Mouse (Mus musculus) midbrain, embryonic 11.5 days (tissue): ENCODE results near the gene Apln. TPM values are rescaled to one million over a fixed set of nuclear protein-coding genes. Genes with fewer than 3 reads are reported as not detected.

ENCODE experiments used
- ATAC-seq: fragments of 200-750 bp; cut with Nextera tagmentation; 2 replicates; pipeline ENCODE4 v1.8.0; 2017; ENCODE audit warnings: moderate TSS enrichment, moderate library complexity; ENCODE audit not compliant: low FRiP score
- DNase-seq: peaks from one replicate; pipeline ENCODE4 v3.0.0; 2015; ENCODE audit warnings: low spot score; ENCODE audit errors: missing footprints
- H3K27ac ChIP-seq: fragments of 300-500 bp; sonication (generic); 2 replicates; pipeline ENCODE4 v1.5.1; 2014; ENCODE audit warnings: low read depth, low read length
- H3K27me3 ChIP-seq: fragments of 300-500 bp; sonication (generic); 2 replicates; pipeline ENCODE4 v1.6.1; 2014; ENCODE audit warnings: mild to moderate bottlenecking, low read length, moderate library complexity, mixed read lengths; ENCODE audit not compliant: control insufficient read depth, insufficient read depth
- H3K36me3 ChIP-seq: fragments of 300-500 bp; sonication (generic); 2 replicates; pipeline ENCODE4 v1.6.1; 2014; ENCODE audit warnings: mild to moderate bottlenecking, low read length, moderate library complexity, mixed read lengths; ENCODE audit not compliant: control insufficient read depth, insufficient read depth
- H3K4me1 ChIP-seq: fragments of 300-500 bp; sonication (generic); 2 replicates; pipeline ENCODE4 v1.6.1; 2014; ENCODE audit warnings: low read length; ENCODE audit not compliant: control insufficient read depth, insufficient read depth
- H3K4me2 ChIP-seq: fragments of 300-500 bp; sonication (generic); 2 replicates; pipeline ENCODE4 v1.6.1; 2014; ENCODE audit warnings: mild to moderate bottlenecking, moderate library complexity
- H3K4me3 ChIP-seq: fragments of 300-500 bp; sonication (generic); 2 replicates; pipeline ENCODE4 v1.5.1; 2014; ENCODE audit warnings: low read depth, low read length
- H3K9ac ChIP-seq: fragments of 300-500 bp; sonication (generic); 2 replicates; pipeline ENCODE4 v1.6.1; 2014; ENCODE audit warnings: low read length
- H3K9me3 ChIP-seq: fragments of 300-500 bp; sonication (generic); 2 replicates; pipeline ENCODE4 v1.6.1; 2016; ENCODE audit warnings: low read length; ENCODE audit not compliant: control insufficient read depth
- WGBS: fragments of 180-500 bp; shearing (Covaris S2); extraction: QIAGEN DNeasy Blood & Tissue Kit; methylation state at CpG from one replicate; pipeline ENCODE4 v1.1.7; 2014; 5-methylcytosine and 5-hydroxymethylcytosine counted together
- polyA plus RNA-seq: library from polyadenylated mRNA; unstranded; fragments of >200 nt; fragmentation: Nextera tagmentation; extraction: Ambion mirVana; gene quantifications from 2 replicates; pipeline ENCODE4 v1.2.1, GENCODE M21; 2014

The Apln gene
- polyA plus RNA-seq, 1 experiment from 2014 or later, result 2.9 TPM

- Histone ChIP-seq H3K27ac (no peak overlapping the region), H3K4me3 (no peak overlapping the region), H3K9ac (no peak overlapping the region), H3K4me2 (no peak overlapping the region), H3K4me1 (no peaks in the 10 kb centered on the region), H3K9me3 (no peaks in the 10 kb centered on the region), H3K27me3 (peaks cover 14% of the 10 kb centered on the region), H3K36me3 (no peaks in the 10 kb centered on the region)
- WGBS, result 76% methylated on average over 5 of the region's 5 CpGs
- DNase-seq (no peak), ATAC-seq (no peak)
These were observed 2.8 kb downstream of the Apln start for GRCm38 (mm10) chrX:48031866-48032265.

DNA sequence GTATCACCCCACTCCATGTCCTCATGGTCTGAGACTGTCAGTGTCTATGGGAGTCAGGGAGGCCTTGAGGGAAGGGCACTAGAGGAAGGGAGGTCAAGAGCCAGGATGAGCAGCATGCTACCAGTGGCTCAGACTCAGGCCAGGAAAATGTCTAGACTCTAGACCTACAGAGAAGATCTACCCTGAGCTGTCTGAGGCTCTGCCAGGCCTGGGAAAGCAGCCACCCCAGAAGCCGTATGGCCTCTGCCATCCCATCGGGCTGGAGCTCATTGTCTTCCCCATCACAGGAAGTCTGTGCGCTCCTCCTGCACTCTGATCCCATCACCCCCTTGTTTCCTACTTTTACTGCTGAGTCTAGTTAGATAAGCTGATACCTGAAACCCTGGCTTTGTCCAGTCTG is 4.1 kb downstream of the Apln start:
- Histone ChIP-seq H3K4me2 (no peak overlapping the region), H3K9me3 (no peaks in the 10 kb centered on the region), H3K9ac (no peak overlapping the region), H3K27ac (no peak overlapping the region), H3K36me3 (no peaks in the 10 kb centered on the region), H3K4me1 (no peaks in the 10 kb centered on the region), H3K27me3 (peaks cover 11% of the 10 kb centered on the region), H3K4me3 (no peak overlapping the region)
- 80% methylated on average over 3 of the region's 3 CpGs for WGBS
- DNase-seq (no peak), ATAC-seq (no peak)

DNA sequence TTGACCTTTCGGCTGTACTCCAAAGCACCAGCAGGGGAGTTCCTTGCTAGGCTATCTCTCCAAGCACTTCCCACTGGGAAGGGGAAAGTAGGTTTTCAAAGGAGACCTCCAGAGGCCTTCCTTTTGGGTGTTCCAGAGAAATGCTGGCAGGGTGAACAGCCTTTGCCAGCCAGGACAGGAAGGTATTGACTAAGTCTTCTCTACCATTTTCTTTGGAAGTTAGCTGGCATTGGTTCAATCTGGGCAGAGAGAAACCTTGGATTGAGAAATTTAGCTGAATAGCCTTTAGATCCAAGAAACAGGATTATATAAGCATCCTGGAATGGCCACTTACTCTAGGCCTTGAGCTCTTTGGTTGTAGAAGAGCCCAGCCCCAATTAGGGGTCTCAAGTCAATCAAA is 11.8 kb downstream of the Apln start:
- DNase-seq (no peak), ATAC-seq (no peak)
- Histone ChIP-seq H3K4me1 (no peaks in the 10 kb centered on the region), H3K4me2 (no peak overlapping the region), H3K27me3 (peaks cover 22% of the 10 kb centered on the region), H3K27ac (no peak overlapping the region), H3K36me3 (no peaks in the 10 kb centered on the region), H3K9me3 (no peaks in the 10 kb centered on the region), H3K9ac (no peak overlapping the region), H3K4me3 (no peak overlapping the region)
- 67% methylated on average over 1 of the region's 1 CpGs for WGBS

GRCm38 (mm10) chrX:48019940-48020339 is 14.7 kb downstream of the Apln start:
- no peaks in the 10 kb centered on the region for H3K9me3 ChIP-seq
- H3K27ac ChIP-seq, result no peak overlapping the region
- H3K27me3 ChIP-seq, result peaks cover 23% of the 10 kb centered on the region
- H3K4me3 ChIP-seq, result no peak overlapping the region
- WGBS, result 15% methylated on average over 5 of the region's 5 CpGs
- H3K4me1 ChIP-seq, result peaks cover 6% of the 10 kb centered on the region; the same call in 1 of the 2 replicates
- H3K36me3 ChIP-seq, result no peaks in the 10 kb centered on the region
- no peak overlapping the region for H3K4me2 ChIP-seq
- DNase-seq (peak; percentile 96), ATAC-seq (no peak)
- H3K9ac ChIP-seq, result no peak overlapping the region

DNA sequence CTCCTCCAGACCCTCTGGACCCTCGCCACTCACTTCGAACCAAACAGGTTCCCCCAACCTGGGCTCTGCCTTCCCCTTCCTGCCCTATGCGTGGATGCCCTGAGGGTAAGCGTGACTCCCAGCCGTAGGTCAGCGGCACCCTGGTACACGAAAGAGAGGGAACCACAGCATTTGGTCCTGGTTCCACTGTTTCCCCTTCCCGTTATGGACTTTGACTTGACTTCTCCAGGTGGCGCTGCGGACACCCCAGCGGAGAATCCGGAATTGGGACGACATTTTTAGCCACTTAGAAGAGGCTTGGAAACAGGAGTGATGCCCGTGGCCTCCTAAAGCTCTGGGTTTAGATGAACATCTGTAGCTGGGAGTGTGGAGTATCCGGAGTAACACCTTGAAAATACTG is 15.3 kb downstream of the Apln start:
- H3K4me1 ChIP-seq, result peaks cover 6% of the 10 kb centered on the region; the same call in 1 of the 2 replicates
- no peak overlapping the region for H3K27ac ChIP-seq
- no peak overlapping the region for H3K4me2 ChIP-seq
- H3K36me3 ChIP-seq, result no peaks in the 10 kb centered on the region
- ATAC-seq (no peak), DNase-seq (no peak)
- peaks cover 23% of the 10 kb centered on the region for H3K27me3 ChIP-seq
- no peak overlapping the region for H3K9ac ChIP-seq
- no peaks in the 10 kb centered on the region for H3K9me3 ChIP-seq
- no peak overlapping the region for H3K4me3 ChIP-seq
- 41% methylated on average over 15 of the region's 15 CpGs for WGBS

DNA sequence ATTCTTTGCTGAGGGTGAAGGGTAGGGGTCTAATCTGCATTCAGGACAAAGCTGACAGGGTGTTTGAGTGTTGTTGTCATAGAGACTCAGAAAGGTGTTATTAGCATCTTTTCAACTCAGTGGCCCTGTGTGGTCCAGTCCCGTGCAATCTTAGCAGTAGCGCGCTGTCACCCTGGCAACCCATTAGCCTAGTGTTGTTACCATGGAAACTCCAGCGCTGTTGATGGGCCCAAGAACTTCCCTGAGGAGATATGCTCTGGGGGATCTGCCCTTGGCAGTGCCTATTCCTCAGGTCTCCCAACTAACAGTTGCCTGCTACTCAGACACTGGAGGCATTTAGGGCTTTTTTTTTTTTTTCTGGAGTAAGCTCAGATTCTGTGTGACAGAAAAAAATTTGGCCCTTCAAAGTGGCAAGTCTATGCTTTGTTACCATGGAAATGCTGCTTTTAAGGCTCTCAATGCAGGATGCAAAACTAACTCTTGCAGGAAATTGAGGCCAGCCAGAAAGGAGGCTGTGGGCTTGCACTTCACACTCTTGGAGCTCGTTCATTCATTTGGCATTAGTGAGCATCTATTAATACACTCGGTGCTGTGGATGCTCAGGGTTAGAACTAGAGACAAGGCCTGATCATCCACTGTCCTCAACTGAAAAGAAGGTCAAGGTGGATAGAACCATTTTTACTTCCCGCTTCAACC is 17.6 kb downstream of the Apln start:
- no peak overlapping the region for H3K9ac ChIP-seq
- peaks cover 23% of the 10 kb centered on the region for H3K27me3 ChIP-seq
- no peaks in the 10 kb centered on the region for H3K9me3 ChIP-seq
- H3K4me2 ChIP-seq, result no peak overlapping the region
- no peak overlapping the region for H3K4me3 ChIP-seq
- peak; percentile 92 for ATAC-seq
- 40% methylated on average over 7 of the region's 7 CpGs for WGBS
- H3K36me3 ChIP-seq, result no peaks in the 10 kb centered on the region
- peaks cover 6% of the 10 kb centered on the region; the same call in 1 of the 2 replicates for H3K4me1 ChIP-seq
- DNase-seq, result peak; percentile 93
- no peak overlapping the region; the same call in 1 of the 2 replicates for H3K27ac ChIP-seq

DNA sequence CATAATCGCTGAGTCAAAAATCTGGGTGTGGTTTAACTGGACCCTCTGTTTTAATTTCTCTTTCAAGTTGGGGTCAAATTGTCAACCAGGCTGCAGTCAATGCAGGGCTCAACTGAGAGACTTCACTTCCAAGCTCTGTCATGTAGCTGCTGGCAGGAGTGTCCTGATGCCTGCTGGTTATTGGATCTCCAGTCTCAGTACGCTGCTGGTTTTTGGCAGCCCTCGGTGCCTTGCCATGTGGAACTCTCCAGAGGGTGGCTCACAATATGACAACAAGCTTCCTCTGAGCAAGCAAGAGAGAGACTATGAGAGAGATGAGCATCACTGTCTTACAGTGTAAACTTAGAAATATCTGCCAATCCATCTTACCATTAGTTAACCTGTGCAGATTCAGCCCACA is 23.0 kb downstream of the Apln start:
- Histone ChIP-seq H3K27me3 (peaks cover 4% of the 10 kb centered on the region), H3K4me3 (no peak overlapping the region), H3K4me2 (no peak overlapping the region), H3K9ac (no peak overlapping the region), H3K4me1 (peaks cover 3% of the 10 kb centered on the region; the same call in 1 of the 2 replicates), H3K27ac (no peak overlapping the region), H3K36me3 (no peaks in the 10 kb centered on the region), H3K9me3 (no peaks in the 10 kb centered on the region; the same call in 1 of the 2 replicates)
- DNase-seq, result no peak
- WGBS, result 90% methylated on average over 3 of the region's 3 CpGs
- no peak for ATAC-seq

DNA sequence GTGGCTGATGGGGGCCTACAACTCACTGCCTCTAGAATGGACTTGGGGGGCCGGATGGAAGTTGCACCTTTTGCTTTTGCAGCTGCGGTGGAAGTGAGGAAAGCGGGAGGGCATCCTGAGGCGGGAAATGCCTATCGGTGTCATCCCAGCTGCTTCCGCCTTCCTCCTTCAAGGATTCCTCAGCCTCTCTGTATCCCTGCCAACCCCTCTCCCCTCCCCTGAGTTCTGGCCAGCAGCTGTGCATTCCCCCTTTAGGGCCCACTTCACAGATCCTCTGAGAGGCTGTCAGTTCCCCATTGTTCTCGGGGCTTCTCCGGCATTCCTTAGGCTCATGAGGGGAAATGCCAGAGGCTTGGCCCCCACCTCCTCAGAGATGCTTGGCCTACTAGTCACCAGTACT is 28.6 kb downstream of the Apln start:
- DNase-seq (no peak), ATAC-seq (0 out of 2 replicates have a peak, but pooled peaks have one; percentile 44)
- Histone ChIP-seq H3K27me3 (no peaks in the 10 kb centered on the region), H3K4me3 (no peak overlapping the region), H3K36me3 (no peaks in the 10 kb centered on the region), H3K9me3 (no peaks in the 10 kb centered on the region; the same call in 1 of the 2 replicates), H3K4me2 (no peak overlapping the region), H3K4me1 (no peaks in the 10 kb centered on the region), H3K27ac (no peak overlapping the region), H3K9ac (no peak overlapping the region)
- 64% methylated on average over 8 of the region's 8 CpGs for WGBS

GRCm38 (mm10) chrX:48004786-48005185 is 29.9 kb downstream of the Apln start:
- Histone ChIP-seq H3K36me3 (no peaks in the 10 kb centered on the region), H3K4me2 (no peak overlapping the region), H3K4me3 (no peak overlapping the region), H3K4me1 (no peaks in the 10 kb centered on the region), H3K9me3 (no peaks in the 10 kb centered on the region; the same call in 1 of the 2 replicates), H3K9ac (no peak overlapping the region), H3K27me3 (no peaks in the 10 kb centered on the region), H3K27ac (no peak overlapping the region)
- DNase-seq (no peak), ATAC-seq (no peak)
- whole genome bisulfite sequencing, result 86% methylated on average over 1 of the region's 1 CpGs
